Mouse (Mus musculus) common myeloid progenitor, adult 5-6 weeks (primary cell): Measurements from ENCODE around the gene Ndufs1. TPM values are rescaled to one million over a fixed set of nuclear protein-coding genes. Genes with fewer than 3 reads are reported as not detected.
"Not testable (repeated sequence)": the region's sequence is repeated elsewhere in the genome, so short reads cannot be mapped to it uniquely, and the experiment has no call there.

Experiments used
- ATAC-seq: replicated peaks from 2 replicates; pipeline ENCODE4 v1.8.0; 2016; ENCODE audit warnings: low read depth, mild to moderate bottlenecking, moderate TSS enrichment, inconsistent platforms; ENCODE audit not compliant: poor library complexity, severe bottlenecking
- total RNA-seq: library from RNA; stranded (forward); fragments of 200-1000, 187-1606 nt; gene quantifications from 2 replicates; pipeline ENCODE4 v1.2.3, GENCODE M21; 2017

Ndufs1 gene
- total RNA-seq, 1 experiment from 2014 or later, result 152 TPM

GRCm38 (mm10) chr1:63188536-63188935, 11.9 kb upstream of the Ndufs1 start:
- no peak for ATAC-seq

GRCm38 (mm10) chr1:63185430-63185829, 8.8 kb upstream of the Ndufs1 start:
- ATAC-seq, result not testable (repeated sequence)

- no peak for ATAC-seq
These were observed 6.1 kb upstream of the Ndufs1 start for GRCm38 (mm10) chr1:63182636-63183270.

GRCm38 (mm10) chr1:63182212-63182611, 5.6 kb upstream of the Ndufs1 start:
- ATAC-seq, result no peak

- ATAC-seq, result no peak
These were observed 4.8 kb upstream of the Ndufs1 start for GRCm38 (mm10) chr1:63181480-63181879.

GRCm38 (mm10) chr1:63181019-63181418, 4.4 kb upstream of the Ndufs1 start:
- peak; percentile 78 for ATAC-seq

- ATAC-seq, result not testable (repeated sequence)
These were observed 3.9 kb upstream of the Ndufs1 start for GRCm38 (mm10) chr1:63180575-63180974.

GRCm38 (mm10) chr1:63180122-63180521, 3.5 kb upstream of the Ndufs1 start:
- ATAC-seq, result no peak

GRCm38 (mm10) chr1:63178308-63178707, 1.7 kb upstream of the Ndufs1 start:
- no peak for ATAC-seq

GRCm38 (mm10) chr1:63176259-63176603, 402 bp downstream of the Ndufs1 start:
- peak; percentile 20 for ATAC-seq

GRCm38 (mm10) chr1:63175853-63176252, 780 bp downstream of the Ndufs1 start:
- no peak for ATAC-seq

- ATAC-seq, result no peak
These were observed 8.0 kb downstream of the Ndufs1 start for GRCm38 (mm10) chr1:63168638-63169037.

GRCm38 (mm10) chr1:63140231-63140630, 36.4 kb downstream of the Ndufs1 start:
- no peak for ATAC-seq

- not testable (repeated sequence) for ATAC-seq
These were observed 38.0 kb downstream of the Ndufs1 start for GRCm38 (mm10) chr1:63138586-63138985.

- no peak for ATAC-seq
These were observed 38.7 kb downstream of the Ndufs1 start for GRCm38 (mm10) chr1:63137971-63138370.

GRCm38 (mm10) chr1:63134530-63134929, 42.1 kb downstream of the Ndufs1 start:
- ATAC-seq, result no peak

GRCm38 (mm10) chr1:63131766-63132165, 44.9 kb downstream of the Ndufs1 start:
- ATAC-seq, result no peak

GRCm38 (mm10) chr1:63130883-63131282, 45.8 kb downstream of the Ndufs1 start:
- peak; percentile 28; the same call in 1 of the 2 replicates for ATAC-seq

GRCm38 (mm10) chr1:63129857-63130690, 46.6 kb downstream of the Ndufs1 start:
- peak; percentile 28 for ATAC-seq

GRCm38 (mm10) chr1:63129273-63129672, 47.4 kb downstream of the Ndufs1 start:
- ATAC-seq, result no peak

GRCm38 (mm10) chr1:63126206-63126605, 50.4 kb downstream of the Ndufs1 start:
- peak; percentile 22 for ATAC-seq
